Mouse (Mus musculus) cerebellum, postnatal 10 days (tissue): ENCODE results near the gene Ndufa6.

Experiments used
- DNase-seq, 2 experiments: peaks; one replicate each; pipeline ENCODE4 v3.0.0; 2021; ENCODE audit warnings: mixed read lengths in 2 of 2

Gene Ndufa6

DNA sequence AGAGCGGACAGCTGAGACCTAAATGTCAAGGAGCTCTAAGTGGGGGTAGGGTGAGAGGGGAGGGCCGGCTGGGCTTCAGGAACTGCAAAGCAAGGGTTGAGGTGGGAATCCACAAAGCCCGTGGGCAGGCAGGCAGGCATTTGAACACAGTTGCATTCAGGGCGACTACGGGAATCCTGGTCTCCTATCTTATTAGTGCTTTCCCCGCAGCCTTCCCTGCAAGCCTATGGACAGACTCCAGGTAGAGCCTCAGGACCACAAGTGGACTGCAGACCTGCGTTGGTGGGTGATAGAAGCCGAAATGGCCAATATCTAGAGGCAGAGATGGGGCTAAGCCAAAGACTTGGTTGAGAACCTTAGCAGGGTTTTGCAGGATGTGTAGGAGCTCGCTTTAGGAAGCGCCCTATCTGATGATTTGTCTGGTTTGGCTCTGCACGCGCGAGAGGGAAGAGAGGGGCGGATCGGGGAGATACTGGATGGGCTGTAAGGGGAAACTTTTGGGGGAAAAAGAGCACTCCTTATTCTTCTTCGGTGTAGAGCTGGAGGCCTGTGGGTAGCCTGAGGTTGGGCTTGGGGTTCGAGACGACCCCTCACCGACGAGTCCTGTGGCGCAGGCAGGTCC lies 13.6 kb downstream of the Ndufa6 start:
- no peak for DNase-seq

DNA sequence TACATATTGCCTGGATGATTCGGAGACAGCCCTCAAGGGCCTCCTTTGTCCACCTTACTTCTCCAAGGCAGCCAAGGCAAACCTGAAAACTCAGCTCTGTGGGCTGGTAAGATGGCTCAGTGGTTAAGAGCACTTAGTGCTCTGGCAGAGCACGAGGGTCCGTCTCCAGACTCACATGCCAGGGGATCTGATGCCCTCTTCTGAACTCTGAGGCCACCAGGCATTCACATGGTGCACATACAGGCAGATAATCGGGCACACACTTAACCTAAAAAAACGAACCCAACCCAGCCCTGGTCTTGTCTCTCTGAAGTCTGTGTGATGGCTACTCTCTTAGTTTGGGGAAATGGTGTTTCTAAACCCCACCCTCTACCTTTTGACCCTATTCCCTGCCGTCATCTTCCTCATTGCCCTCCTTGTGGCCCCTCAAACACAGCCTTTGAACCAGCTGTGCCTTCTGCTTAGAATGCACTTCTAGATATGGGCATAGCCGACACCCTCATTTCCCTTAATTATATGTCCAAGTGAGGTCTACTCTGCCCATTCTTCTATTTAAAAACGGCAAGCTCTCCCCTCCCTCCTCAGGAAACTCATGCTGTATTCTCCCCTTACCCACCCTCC lies 14.4 kb downstream of the Ndufa6 start:
- DNase-seq = no peak

DNA sequence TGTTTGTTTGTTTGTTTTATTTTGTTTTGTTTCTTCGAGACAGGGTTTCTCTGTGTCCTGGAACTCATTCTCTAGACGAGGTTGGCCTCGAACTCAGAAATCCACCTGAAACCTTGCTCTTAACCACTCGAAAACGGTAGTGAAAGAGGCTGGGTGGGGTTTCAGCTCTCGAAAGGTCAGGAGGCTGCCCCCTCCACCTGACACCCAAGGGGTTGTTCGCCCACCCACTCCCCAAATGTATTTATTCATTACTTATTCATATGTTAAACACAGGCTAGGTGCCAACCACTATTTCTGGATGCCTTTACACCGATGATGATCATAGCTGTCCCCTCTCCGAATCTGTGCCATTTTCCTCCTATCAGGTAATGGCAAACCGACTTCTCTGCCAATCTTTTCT lies 15.0 kb downstream of the Ndufa6 start:
- DNase-seq = no peak

DNA sequence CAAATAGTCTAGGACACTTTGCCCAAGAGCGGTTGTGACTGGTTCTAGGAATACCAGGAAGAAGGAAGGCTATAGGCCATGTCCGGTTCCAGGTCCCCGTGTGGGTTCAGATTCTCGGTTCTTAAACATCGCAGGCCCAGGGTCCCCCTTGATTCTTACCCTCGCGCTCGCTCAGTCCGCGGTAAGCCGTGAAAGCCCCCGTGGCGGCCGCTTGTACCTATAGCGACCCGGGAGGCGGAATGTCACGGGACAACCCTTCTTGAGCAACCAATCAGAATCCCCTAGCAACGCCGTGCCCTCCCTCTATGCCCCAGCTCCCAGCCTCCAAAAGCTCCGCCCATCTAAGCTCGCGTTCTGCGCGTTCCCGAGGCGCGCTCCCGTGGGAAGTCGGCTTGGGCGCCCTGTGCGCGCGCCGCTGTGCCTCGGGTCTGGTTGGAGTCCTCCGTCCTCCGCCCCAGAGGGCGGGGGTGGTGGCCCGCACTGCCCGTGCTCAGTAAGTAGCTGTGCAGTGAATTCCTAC lies 15.5 kb downstream of the Ndufa6 start, which contains the start of the genes Naga, Pheta2 and Smdt1:
Naga (minus strand) TSS at position 333 of the 520 bp plus-strand sequence.
Pheta2 (plus strand) TSS at position 350 of the 520 bp plus-strand sequence.
Smdt1 (plus strand) TSS at position 367 of the 520 bp plus-strand sequence.
- DNase-seq = peak; percentile 98

DNA sequence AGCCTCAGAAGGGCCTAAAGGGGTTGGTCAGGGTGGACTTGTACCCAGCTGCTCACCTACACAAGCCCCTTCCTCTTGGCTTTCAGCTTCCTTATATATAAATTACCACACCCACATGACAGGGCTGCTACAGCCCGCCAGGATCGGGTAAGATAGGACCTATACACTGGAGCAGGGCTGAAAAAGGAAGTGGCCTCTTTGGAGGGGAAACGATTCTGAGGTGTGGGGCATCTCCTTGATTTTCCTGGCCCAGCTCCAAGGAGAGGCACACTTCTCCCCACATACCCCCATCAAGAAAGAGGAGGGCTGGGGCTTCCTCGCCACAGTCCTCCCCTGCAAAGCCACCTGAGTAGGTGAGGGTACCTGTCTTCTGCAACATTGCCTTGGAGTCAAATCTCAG lies 16.2 kb downstream of the Ndufa6 start:
- DNase-seq = peak in 1 of 2 experiments; percentile 43

DNA sequence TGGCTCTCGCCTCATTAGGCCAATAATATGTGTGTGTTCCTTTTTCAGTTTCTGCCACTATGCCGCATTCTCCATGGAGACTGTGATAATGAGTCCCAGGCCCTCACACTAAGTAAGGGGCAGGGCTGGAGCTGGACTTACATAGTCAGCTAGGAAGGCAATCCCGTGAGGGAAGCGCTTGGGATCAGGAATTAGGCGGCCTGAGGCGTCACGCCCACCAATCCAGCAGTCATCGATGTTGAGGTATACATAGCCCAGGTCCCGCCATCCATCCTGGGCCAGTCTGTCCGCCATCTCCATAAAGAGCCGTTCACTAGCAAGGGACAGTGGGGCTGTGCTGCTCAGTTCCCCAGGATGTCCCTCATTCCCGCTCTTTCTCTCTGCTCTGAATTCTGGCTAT lies 17.5 kb downstream of the Ndufa6 start:
- no peak for DNase-seq

DNA sequence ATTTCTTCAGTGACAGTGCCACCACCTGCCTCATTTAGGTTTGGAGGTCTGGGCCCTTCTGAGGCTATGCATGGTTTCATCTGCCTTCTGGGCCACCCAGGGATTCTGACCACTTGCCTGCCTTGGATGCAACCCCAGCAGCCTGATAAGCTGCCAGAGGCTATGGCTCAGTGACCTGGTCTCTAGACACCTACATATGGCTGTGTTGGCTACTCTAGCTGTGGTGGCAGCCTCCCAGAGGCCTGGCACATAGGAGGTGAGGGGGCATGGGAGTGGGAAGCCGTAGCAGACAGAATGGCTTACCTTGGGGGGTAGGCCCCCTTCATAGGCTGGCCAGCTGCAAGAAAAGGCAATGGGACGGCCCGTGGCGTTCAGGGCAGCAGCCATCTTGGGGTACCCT lies 18.9 kb downstream of the Ndufa6 start:
- peak in 1 of 2 experiments; percentile 50 for DNase-seq

DNA sequence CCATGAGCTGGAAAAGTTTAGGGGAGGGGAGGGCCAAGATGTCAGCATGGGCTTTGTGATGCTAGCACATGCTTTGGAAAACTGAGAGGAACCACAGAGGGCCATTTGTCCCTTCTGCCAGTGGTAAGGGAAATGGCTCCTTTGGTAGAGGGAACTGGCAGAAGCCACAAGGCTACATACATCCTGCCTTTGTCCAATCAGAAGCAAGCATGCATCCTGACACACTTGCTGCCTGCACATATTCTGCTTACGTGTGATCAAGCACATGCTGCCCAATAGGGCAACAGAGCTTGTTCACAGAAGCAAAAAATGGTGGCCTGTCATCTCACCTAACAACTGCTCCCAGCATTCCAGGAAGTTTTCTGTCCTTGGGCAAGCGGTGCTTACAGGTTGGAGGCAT lies 28.7 kb downstream of the Ndufa6 start:
- no peak for DNase-seq

DNA sequence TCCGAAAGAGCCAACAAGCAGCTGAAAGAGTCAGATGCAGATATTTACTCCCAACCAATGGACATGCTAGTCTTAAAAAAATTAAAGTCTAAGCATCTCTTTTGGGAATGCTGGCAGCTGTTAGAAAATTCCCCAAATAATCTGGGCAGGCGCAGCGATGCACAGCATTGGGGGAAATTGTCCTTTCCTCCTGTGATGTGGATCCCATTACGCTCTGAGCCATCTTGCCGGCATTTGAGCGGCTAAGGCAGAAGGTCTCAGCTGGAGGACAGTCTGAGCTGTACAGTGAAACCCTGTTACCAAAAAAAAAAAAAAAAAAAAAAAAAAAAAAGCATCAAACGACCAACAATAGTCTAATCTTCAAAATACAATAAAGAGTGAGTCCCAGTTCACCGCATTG lies 31.9 kb downstream of the Ndufa6 start:
- no peak for DNase-seq

DNA sequence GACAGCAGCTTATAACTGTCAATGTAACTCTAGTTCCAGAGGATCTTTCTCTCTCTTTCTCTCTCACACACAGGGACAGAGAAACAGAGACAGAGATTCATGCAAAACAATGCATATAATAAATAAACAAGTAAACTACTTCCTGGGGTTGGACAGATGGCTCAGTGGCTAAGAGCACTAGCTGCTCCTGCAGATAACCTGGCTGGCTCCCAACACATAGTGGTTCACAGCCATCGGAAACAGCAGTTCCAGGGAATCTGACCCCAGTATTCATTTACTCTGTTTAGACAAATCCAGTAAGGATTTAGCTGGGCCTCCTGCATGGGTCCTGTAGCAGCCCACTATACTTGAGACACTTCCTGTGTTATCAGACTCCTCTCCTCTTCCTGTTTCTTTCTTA lies 34.5 kb downstream of the Ndufa6 start:
- peak; percentile 58 to 71 for DNase-seq

DNA sequence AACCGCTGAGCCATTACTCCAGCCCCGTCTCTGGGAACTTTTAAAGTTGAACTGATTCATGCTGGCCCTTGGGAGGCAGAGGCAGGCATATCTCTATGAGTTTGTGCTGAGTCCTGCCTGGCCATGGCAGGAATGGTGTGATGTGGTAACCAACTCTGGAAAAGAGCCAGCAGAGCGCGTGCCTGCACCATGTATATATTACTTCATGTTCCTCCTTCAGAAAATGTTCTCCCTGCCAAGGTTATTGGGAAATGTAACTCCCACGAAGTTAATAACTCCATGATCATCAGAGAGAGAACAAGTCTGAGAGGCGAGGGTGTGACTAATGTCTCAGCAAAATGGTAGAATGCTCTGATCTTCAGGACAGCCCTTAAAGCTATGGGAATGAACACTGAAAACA lies 36.3 kb downstream of the Ndufa6 start:
- DNase-seq = no peak

DNA sequence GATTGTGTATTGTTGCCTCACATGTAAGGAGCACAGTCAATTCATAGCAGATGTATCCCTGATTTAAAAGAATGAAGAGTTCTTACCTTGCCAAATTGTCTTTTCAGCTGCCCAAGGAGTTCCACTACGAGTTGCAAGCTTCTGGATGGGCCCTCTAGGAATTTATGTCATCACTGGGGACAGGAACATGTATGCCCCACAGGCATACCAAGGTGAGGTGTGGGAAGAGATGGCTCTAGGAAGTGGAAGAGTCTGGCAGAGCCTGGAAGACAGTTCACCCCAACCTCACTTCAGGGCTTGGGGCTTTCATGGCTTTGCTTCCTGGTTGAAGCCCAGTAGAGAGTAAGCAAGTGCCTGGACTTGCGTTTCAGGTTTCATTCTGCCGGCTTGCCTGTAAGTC lies 45.7 kb downstream of the Ndufa6 start:
- DNase-seq = no peak

DNA sequence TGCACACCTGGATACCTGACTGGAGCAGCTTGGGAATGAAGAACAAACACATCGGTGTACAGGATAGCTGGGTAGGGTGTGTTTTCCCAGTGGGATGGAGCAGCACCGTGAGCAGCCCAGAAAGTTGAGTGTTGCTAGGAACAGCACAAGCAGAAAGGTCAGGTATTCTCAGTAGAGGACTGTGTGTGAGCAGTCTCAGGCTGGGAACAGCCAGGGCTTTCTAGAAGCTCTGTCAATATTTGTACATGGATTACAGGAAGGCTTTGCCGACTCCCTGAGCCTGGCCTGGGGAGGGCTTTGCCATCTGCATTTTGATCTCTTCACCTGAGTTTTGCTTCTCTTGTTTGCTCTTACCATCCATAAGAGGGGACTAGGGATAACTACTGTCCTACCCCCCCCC lies 47.0 kb downstream of the Ndufa6 start:
- no peak for DNase-seq
